Mouse (Mus musculus) lung, postnatal 14 days (tissue): ENCODE measurements around the gene Iqcg.
"Not testable (repeated sequence)": the region's sequence is repeated elsewhere in the genome, so short reads cannot be mapped to it uniquely, and the experiment has no call there.

Source experiments
- DNase-seq: peaks from one replicate; pipeline ENCODE4 v3.0.0; 2021

Iqcg gene

DNA sequence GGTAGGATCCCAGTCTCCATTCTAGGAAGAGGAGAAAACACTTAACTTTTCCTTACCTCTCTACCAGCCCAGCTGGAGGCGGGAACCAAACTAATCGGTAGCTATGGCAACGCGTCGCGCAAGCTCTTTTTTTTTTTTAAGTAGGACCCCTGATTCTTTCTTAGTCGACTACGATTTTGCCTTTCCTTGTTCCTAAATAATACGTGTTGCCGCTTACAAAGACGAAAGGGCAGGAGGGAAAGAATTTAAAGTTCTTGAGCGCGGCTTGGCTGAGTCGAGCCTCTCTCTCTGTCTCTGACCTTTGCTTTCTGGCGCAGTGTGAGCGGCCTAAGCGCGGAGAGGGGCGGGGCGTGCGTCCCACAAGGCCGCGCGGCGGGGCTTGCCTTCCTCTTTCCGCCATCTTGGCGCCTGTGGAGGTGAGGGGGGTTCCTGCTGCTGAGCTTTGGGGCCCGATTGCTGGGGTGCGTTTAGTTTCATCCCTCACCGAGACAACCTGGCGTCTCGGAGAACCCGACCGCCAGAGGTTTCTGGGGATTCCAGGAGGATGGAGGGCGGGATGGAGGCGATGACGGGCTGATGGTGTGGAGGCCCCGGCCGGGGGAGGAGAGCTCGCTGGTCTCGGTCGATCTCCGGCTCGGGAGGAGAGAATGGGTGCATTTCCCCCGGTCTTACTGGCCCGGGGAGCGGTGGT, at the start of gene Iqcg, which contains the start of gene Rpl35a:
TSS of gene Iqcg (minus strand) at position 124 of the 691 bp plus-strand sequence.
TSS of gene Rpl35a (plus strand) at position 359 of the 691 bp plus-strand sequence.
- peak; percentile 88 for DNase-seq

DNA sequence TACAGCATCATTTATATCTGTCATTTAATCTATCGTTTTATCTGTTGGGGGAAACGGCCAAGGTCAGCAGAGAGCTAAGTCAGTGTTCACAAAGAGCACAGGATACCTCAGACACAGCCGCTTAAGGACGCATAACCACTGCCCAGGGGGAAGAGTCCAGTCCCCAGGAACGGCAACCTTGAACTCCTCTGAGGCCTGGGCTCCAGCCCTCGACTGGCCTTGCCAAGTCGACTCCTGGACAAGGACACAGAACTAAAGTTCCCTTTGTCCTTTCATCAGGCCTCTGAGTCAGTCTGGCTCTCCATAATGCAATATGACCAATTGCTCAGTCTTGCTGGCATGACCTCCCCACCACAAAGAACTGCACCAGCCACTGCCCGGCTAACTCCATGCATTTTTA, 29.6 kb upstream of the Iqcg start:
- no peak for DNase-seq

- no peak for DNase-seq
Observed at GRCm38 (mm10) chr16:33083996-33084395, 28.0 kb upstream of the Iqcg start.

- DNase-seq: no peak
Observed at GRCm38 (mm10) chr16:33082951-33083350, 26.9 kb upstream of the Iqcg start.

DNA sequence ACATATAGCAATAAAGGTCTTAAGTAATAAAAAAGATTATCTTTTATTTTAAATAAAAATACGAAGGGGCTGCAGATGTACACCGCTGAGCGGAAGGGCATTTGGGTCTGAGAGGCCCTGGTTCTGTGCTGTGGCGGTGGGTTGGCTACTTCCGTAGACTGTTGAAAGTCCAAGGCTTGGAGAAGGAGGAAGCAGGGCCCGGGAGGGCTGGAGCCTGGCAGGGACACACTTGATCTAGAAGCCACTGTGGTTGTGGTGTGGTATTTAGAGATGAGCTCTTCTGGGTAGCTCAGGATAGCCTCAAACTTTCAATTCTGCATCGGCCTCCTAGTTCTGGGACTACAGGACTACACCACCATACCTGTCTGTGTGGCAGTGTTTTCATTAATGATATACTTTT, 24.0 kb upstream of the Iqcg start:
- DNase-seq: no peak

- DNase-seq: no peak
Observed at GRCm38 (mm10) chr16:33077069-33077627, 21.1 kb upstream of the Iqcg start.

DNA sequence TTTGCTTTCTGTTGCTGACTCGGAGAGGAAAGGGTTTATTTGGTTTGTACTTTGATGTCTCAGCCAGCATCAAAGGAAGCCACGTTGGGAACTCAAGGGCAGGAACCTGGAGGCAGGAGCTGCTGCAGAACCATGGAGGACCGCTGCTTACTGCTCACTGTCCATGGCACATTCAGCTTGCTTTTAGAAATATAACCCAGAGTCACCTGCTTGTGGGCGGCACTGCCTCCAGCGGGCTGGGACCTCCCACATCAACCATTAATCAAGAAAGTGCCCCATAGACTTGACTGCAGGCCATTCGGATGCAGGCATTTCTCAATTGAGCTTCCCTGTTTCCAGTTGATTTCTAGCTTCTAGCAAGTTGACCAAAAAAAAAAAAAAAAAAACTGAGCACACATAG, 20.1 kb upstream of the Iqcg start:
- DNase-seq: no peak

- DNase-seq: no peak
Observed at GRCm38 (mm10) chr16:33074967-33075366, 18.9 kb upstream of the Iqcg start.

DNA sequence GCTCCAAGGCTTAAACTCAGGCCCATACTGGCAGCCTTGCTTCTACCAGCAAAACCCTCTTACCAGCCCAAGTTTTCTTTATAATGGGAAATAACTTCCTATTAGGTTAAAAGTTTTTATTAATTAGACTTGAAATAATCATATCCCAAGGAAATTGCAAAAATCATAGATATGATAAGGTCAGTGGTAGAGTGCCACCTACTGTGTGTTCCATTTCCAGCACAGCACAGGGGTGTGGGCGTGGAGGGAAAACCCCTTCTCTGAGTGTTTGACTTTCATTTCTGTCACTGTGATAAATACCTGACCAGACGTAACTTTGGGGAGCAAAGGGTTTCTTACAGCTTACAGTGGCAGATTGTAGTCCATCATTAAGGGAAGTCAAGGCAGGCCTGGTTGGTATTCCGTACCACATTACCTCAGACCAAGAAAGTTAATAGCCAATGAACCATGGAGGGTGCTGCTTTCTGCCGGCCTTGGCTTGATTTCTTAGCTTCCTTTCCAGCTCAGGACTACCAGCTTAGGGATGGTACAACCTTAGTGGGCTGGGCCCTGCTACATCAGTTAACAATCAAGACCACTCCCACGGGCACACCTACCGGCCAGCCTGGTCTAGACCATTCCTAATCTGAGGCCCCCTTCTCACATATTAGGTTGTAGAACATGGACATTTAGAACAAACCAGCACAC, 17.0 kb upstream of the Iqcg start:
- DNase-seq: no peak

- no peak for DNase-seq
Observed at GRCm38 (mm10) chr16:33070928-33071327, 14.9 kb upstream of the Iqcg start.

GRCm38 (mm10) chr16:33064636-33065035, 8.6 kb upstream of the Iqcg start:
- DNase-seq: no peak

DNA sequence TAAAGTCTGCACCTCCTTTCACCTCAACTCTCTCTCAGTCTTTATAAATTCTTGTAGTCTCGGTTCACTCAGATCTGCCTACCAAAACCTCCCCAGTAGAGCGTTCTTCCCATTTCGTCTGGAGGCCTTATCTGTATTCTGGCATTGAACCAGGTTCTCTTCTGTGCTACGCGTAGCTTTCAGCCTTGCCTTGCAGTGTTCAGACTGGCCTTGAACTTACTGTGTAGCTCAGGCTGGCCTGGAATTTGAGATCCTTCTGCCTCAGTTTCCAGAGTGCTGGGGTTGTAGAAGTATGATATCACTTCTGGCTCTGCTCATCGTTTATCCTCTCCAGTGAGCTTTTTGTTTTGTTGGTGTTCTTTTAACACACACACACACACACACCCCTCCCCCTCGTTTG, 7.2 kb upstream of the Iqcg start:
- DNase-seq: no peak

DNA sequence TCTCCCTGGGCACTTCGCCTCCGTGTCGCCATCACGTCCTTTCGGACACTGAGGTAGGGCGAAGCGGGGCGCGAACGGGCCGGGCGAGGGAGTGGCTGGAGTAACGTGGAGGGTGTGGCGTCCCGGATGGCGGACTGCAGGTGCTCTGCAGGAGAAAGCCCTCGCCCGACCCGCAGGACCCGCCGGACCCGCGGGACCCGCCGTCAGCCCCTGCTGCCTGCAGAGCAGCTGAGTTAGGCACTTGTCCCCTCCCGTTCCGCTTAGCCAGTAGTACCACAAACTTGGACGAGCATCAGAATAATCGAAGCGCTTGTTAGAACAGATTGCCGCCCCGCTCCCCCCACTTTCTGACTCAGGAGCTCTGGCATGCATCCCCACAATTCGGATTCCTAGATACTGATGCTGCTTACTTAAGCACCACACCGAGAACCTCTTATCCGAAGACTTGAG, 6.7 kb upstream of the Iqcg start:
- peak; percentile 51 for DNase-seq

- peak; percentile 88 for DNase-seq
Observed at GRCm38 (mm10) chr16:33062024-33062681, 6.1 kb upstream of the Iqcg start, which contains the start of gene Lmln. Lmln (plus strand) TSS chr16:33062521.

- no peak for DNase-seq
Observed at GRCm38 (mm10) chr16:33061400-33061799, 5.4 kb upstream of the Iqcg start.

DNA sequence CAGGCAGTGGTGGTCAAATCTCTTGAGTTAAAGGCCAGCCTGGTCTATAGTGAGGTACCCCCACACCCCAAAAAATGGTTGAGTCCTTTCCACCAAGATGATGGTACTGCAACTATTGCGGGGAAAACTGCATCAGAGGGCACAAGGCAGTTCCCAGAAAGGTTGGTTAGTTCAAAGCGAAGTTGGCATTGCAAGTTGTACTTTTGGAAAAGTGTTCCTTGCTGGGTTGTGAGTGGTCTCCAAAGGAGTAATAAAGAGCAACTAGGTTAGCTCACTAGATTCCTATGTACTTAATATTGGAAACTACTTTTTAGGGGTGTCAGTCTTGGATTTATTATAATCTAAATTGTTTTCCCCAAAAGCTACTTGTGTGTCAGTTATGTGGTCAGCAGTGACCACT, 4.9 kb upstream of the Iqcg start:
- DNase-seq: no peak

DNA sequence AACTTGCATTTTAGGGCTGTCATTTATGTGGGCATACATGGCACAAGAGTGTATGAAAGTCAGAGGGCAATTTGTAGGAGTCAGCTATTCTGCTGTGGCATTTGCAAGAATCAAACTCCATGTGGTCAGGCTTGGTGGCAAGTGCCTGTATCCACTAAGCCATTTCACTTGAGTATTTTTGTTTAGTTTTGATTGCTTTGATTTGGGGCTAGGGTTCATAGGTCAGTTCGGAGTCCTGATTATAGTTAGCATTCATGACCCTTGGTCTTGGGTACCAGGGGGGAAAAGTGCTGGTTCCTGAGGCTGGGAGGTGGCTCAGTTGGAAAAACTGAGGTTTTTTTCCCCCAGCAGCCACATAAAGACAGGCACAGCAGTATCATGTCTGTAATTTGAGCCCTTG, 3.5 kb upstream of the Iqcg start:
- no peak for DNase-seq

DNA sequence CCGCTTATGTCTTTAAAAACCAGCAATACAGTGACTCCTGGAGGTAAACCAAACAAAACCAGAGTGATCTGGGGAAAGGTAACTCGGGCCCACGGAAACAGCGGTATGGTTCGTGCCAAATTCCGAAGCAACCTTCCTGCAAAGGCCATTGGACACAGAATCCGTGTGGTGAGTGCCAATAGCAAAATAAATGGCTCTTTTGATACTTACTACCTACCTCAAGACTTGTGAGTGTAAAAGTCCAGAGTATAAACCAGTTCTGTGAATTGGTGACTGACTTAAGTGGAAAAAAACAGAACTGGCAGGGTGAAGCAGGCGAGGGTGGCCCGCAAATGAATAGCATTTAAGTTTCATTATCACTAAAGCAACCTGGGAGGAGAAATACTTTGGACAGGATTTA, 2.6 kb upstream of the Iqcg start:
- not testable (repeated sequence) for DNase-seq

DNA sequence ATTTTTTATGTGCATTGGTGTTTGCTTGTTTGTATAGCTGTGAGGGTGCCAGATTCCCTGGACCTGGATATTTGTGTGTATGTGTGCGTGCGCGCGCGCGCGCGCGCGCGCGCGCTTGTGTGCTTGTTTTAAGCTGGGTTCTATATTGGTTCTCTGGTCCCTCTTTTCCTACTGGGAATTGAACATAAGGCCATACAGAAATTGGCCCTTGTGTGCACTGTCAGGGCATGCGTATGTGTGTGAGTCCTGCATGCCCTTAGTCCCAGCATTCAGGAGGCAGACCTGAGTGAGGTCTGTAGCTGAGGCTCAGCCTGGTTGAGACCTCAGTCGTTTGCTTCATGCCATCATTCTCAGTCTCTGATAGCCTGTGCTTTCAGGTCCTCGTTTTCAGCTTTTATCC, 2.0 kb upstream of the Iqcg start:
- DNase-seq: no peak

DNA sequence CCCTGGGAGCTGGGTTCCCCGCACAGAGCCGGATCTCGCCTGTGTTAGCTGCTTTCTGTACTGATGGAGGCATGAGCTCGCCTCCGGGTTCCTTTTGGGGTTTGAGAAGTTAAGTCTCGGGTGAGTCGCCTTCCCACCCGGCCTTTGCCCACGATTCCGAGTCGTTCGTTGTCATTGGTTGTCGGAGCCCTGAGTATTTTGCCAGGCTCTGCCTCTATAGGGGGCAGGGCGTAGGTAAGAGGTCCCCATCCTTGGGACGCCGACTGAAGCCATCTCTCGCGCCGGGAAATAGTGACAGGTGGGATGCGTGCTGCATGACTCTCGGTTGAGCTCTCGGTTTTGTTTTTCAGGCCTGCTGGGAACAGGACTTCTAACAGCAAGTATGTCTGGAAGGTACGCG, 768 bp upstream of the Iqcg start:
- no peak for DNase-seq

GRCm38 (mm10) chr16:33055655-33056054, 363 bp downstream of the Iqcg start:
- no peak for DNase-seq

DNA sequence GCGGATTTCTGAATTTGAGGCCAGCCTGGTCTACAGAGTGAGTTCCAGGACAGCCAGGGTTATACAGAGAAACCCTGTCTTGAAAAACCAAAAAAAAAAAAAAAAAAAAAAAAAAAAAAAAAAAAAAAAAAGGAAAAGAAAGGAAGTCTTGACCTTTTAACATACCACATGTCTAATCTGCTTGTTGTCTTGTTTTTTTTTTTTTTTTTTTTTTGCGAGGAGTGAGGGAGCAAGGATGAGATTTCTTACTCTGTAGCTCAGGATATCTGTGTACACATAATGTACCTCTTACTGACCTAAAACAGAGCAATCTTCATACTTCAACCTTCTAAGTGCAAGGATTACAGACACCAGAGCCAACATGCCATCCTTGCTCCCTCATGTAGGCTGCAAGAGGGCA, 1.1 kb downstream of the Iqcg start:
- not testable (repeated sequence) for DNase-seq

DNA sequence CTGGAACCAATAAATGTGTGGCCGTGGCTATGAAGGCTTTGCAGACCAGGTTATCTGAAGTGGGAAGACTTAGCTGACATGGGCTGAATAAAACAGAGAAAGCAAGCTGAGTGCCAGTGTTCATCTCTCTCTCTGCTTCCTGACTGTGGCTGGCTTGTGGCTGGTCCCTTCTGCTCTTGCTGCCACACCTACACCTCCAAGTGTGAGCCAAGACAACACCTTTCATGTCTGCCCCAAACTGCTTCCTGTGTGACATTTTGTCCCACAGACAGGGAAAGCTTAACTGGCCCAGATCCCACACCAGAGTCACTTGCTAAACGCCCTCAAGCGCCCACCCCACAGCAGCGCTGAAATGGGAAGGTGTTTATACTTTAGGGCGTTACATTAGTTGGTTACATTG, 2.9 kb downstream of the Iqcg start:
- no peak for DNase-seq

DNA sequence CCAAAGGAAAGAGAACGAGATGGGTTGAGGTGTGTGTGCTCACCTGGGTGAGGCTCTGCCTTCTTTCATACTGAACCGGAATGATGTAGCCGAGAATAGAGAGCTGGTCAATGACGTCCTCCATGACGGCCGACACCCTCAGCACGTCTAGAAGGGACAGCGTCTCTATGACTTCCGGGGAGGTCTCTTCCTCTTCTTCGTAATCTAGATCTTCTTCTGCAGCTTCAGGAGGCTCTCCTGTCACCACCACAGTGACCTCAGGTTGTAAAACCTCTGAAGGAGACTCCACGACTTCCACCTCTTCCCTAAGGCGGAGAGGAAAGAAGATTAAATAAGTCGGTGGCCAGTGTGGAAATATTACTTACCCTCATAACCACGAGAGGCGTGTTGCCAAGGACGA, 6.2 kb downstream of the Iqcg start:
- DNase-seq: no peak
